Mouse (Mus musculus) forebrain, embryonic 14.5 days (tissue): ENCODE data around the gene 1700012B07Rik. TPM values are rescaled to one million over a fixed set of nuclear protein-coding genes. Genes with fewer than 3 reads are reported as not detected.

ENCODE experiments used
- ATAC-seq: fragments of 200-750 bp; cut with Nextera tagmentation; 2 replicates; pipeline ENCODE4 v1.8.0; 2017; ENCODE audit warnings: mild to moderate bottlenecking, moderate library complexity
- DNase-seq: peaks from one replicate; pipeline ENCODE4 v3.0.0-alpha.2; 2015; ENCODE audit warnings: low spot score
- H3K27ac ChIP-seq: fragments of 300-500 bp; sonication (generic); 2 replicates; pipeline ENCODE4 v1.5.1; 2014; ENCODE audit warnings: low read depth, mild to moderate bottlenecking, control low read depth, low read length, moderate library complexity
- H3K27me3 ChIP-seq: fragments of 300-500 bp; sonication (generic); replicated peaks from 2 replicates; pipeline ENCODE4 v1.6.1; 2014; ENCODE audit warnings: low read length, control low read depth, mixed read lengths; ENCODE audit not compliant: control insufficient read depth, insufficient read depth
- H3K36me3 ChIP-seq: fragments of 300-500 bp; sonication (generic); 2 replicates; pipeline ENCODE4 v1.6.1; 2014; ENCODE audit warnings: low read length, control low read depth; ENCODE audit not compliant: control insufficient read depth, insufficient read depth
- H3K4me1 ChIP-seq: fragments of 300-500 bp; sonication (generic); 2 replicates; pipeline ENCODE4 v1.6.1; 2014; ENCODE audit warnings: antibody characterized with exemption, low read length, control low read depth; ENCODE audit not compliant: control insufficient read depth, insufficient read depth
- H3K4me2 ChIP-seq: fragments of 300-500 bp; sonication (generic); 2 replicates; pipeline ENCODE4 v1.6.1; 2014; ENCODE audit warnings: mild to moderate bottlenecking, control low read depth, low read length
- H3K4me3 ChIP-seq: fragments of 300-500 bp; sonication (generic); 2 replicates; pipeline ENCODE4 v1.5.1; 2014; ENCODE audit warnings: low read depth, low read length, control low read depth
- H3K9ac ChIP-seq: fragments of 300-500 bp; sonication (generic); 2 replicates; pipeline ENCODE4 v1.6.1; 2014; ENCODE audit warnings: mild to moderate bottlenecking, low read length, control low read depth, moderate library complexity
- H3K9me3 ChIP-seq: fragments of 300-500 bp; sonication (generic); replicated peaks from 2 replicates; pipeline ENCODE4 v1.6.1; 2016; ENCODE audit warnings: low read length, control low read depth, mixed read lengths; ENCODE audit not compliant: control insufficient read depth
- WGBS: fragments of 180-500 bp; shearing (Covaris S2); extraction: QIAGEN DNeasy Blood & Tissue Kit; methylation state at CpG from one replicate; pipeline ENCODE4 v1.1.7; 2014; 5-methylcytosine and 5-hydroxymethylcytosine counted together
- polyA plus RNA-seq: library from polyadenylated mRNA; unstranded; fragments of >200 nt; fragmentation: Nextera tagmentation; extraction: Ambion mirVana; gene quantifications from 2 replicates; pipeline ENCODE4 v1.2.1, GENCODE M21; 2014

Gene 1700012B07Rik
- polyA plus RNA-seq, 1 experiment from 2014 or later: not detected

- Histone ChIP-seq H3K36me3 (no peaks in the 10 kb centered on the region), H3K27me3 (no peaks in the 10 kb centered on the region), H3K9me3 (no peaks in the 10 kb centered on the region), H3K9ac (no peak overlapping the region), H3K4me2 (no peak overlapping the region), H3K27ac (no peak overlapping the region), H3K4me3 (no peak overlapping the region), H3K4me1 (no peaks in the 10 kb centered on the region)
- DNase-seq: no peak
- 89% methylated on average over 8 of the region's 8 CpGs for WGBS
- no peak for ATAC-seq
Observed at GRCm38 (mm10) chr11:109854056-109854455, 26.2 kb upstream of the 1700012B07Rik start.

GRCm38 (mm10) chr11:109853228-109853966 lies 25.6 kb upstream of the 1700012B07Rik start:
- Histone ChIP-seq H3K36me3 (no peaks in the 10 kb centered on the region), H3K4me2 (no peak overlapping the region), H3K27me3 (no peaks in the 10 kb centered on the region), H3K9me3 (no peaks in the 10 kb centered on the region), H3K9ac (no peak overlapping the region), H3K27ac (no peak overlapping the region), H3K4me1 (no peaks in the 10 kb centered on the region), H3K4me3 (no peak overlapping the region)
- ATAC-seq (no peak), DNase-seq (no peak)
- WGBS: 61% methylated on average over 17 of the region's 17 CpGs

GRCm38 (mm10) chr11:109851996-109852395 lies 24.1 kb upstream of the 1700012B07Rik start:
- H3K9me3 ChIP-seq: no peaks in the 10 kb centered on the region
- DNase-seq (no peak), ATAC-seq (no peak)
- no peak overlapping the region for H3K4me2 ChIP-seq
- H3K4me3 ChIP-seq: no peak overlapping the region
- H3K9ac ChIP-seq: no peak overlapping the region
- no peaks in the 10 kb centered on the region for H3K36me3 ChIP-seq
- no peaks in the 10 kb centered on the region for H3K27me3 ChIP-seq
- no peaks in the 10 kb centered on the region for H3K4me1 ChIP-seq
- WGBS: 85% methylated on average over 4 of the region's 4 CpGs
- H3K27ac ChIP-seq: no peak overlapping the region

- Histone ChIP-seq H3K4me3 (no peak overlapping the region), H3K27ac (no peak overlapping the region), H3K27me3 (no peaks in the 10 kb centered on the region), H3K36me3 (no peaks in the 10 kb centered on the region), H3K4me2 (no peak overlapping the region), H3K9ac (no peak overlapping the region), H3K4me1 (no peaks in the 10 kb centered on the region), H3K9me3 (no peaks in the 10 kb centered on the region)
- WGBS: 61% methylated on average over 7 of the region's 7 CpGs
- no peak for ATAC-seq
- no peak for DNase-seq
Observed at GRCm38 (mm10) chr11:109846343-109846742, 18.5 kb upstream of the 1700012B07Rik start.

- Histone ChIP-seq H3K9me3 (no peaks in the 10 kb centered on the region), H3K27me3 (no peaks in the 10 kb centered on the region), H3K4me3 (no peak overlapping the region), H3K36me3 (no peaks in the 10 kb centered on the region), H3K9ac (no peak overlapping the region), H3K4me1 (no peaks in the 10 kb centered on the region), H3K27ac (no peak overlapping the region), H3K4me2 (no peak overlapping the region)
- 67% methylated on average over 4 of the region's 4 CpGs for WGBS
- no peak for DNase-seq
- no peak for ATAC-seq
Observed at GRCm38 (mm10) chr11:109845601-109846000, 17.8 kb upstream of the 1700012B07Rik start.

- Histone ChIP-seq H3K27ac (no peak overlapping the region), H3K9me3 (no peaks in the 10 kb centered on the region), H3K4me3 (no peak overlapping the region), H3K4me2 (no peak overlapping the region), H3K4me1 (no peaks in the 10 kb centered on the region), H3K27me3 (no peaks in the 10 kb centered on the region), H3K36me3 (no peaks in the 10 kb centered on the region), H3K9ac (no peak overlapping the region)
- ATAC-seq (no peak), DNase-seq (no peak)
- WGBS: 81% methylated on average over 5 of the region's 5 CpGs
Observed at GRCm38 (mm10) chr11:109844466-109844865, 16.6 kb upstream of the 1700012B07Rik start.

GRCm38 (mm10) chr11:109830368-109830767 lies 2.5 kb upstream of the 1700012B07Rik start:
- WGBS: 77% methylated on average over 5 of the region's 5 CpGs
- no peak for ATAC-seq
- no peak overlapping the region for H3K4me2 ChIP-seq

GRCm38 (mm10) chr11:109822280-109822679 lies 5.6 kb downstream of the 1700012B07Rik start:
- Histone ChIP-seq H3K9ac (no peak overlapping the region), H3K27ac (no peak overlapping the region), H3K4me1 (no peaks in the 10 kb centered on the region), H3K27me3 (no peaks in the 10 kb centered on the region), H3K9me3 (no peaks in the 10 kb centered on the region), H3K36me3 (no peaks in the 10 kb centered on the region), H3K4me2 (no peak overlapping the region), H3K4me3 (no peak overlapping the region)
- DNase-seq (no peak), ATAC-seq (no peak)
- 91% methylated on average over 6 of the region's 6 CpGs for WGBS

More at GRCm38 (mm10) chr11:109830368-109830767, 2.5 kb upstream of the 1700012B07Rik start:
- no peaks in the 10 kb centered on the region for H3K36me3 ChIP-seq
- no peak overlapping the region for H3K27ac ChIP-seq
- H3K9ac ChIP-seq: no peak overlapping the region
- no peak overlapping the region for H3K4me3 ChIP-seq
- no peaks in the 10 kb centered on the region for H3K27me3 ChIP-seq
- no peaks in the 10 kb centered on the region for H3K4me1 ChIP-seq
- no peak for DNase-seq
- H3K9me3 ChIP-seq: no peaks in the 10 kb centered on the region

GRCm38 (mm10) chr11:109817405-109817804 lies 10.4 kb downstream of the 1700012B07Rik start:
- DNase-seq: no peak
- Histone ChIP-seq H3K27ac (no peak overlapping the region), H3K36me3 (no peaks in the 10 kb centered on the region), H3K4me2 (no peak overlapping the region), H3K4me1 (no peaks in the 10 kb centered on the region), H3K27me3 (no peaks in the 10 kb centered on the region), H3K9ac (no peak overlapping the region), H3K4me3 (no peak overlapping the region), H3K9me3 (no peaks in the 10 kb centered on the region)
- WGBS: 89% methylated on average over 3 of the region's 3 CpGs
- ATAC-seq: no peak
